Mouse (Mus musculus): ENCODE data around the gene Katnal1.

Gene Katnal1

GRCm38 (mm10) chr5:148928382-148929115 is 571 bp downstream of the Katnal1 start:
- intact Hi-C loops (cut with DNase I): no loop called here

- intact Hi-C loops (cut with DNase I): no loop called here
These were observed 1.4 kb downstream of the Katnal1 start for GRCm38 (mm10) chr5:148927717-148928223.

- intact Hi-C loops (cut with DNase I): no loop called here
These were observed 4.5 kb downstream of the Katnal1 start for GRCm38 (mm10) chr5:148924586-148924985.

- intact Hi-C loops (cut with DNase I): no loop called here
These were observed 5.1 kb downstream of the Katnal1 start for GRCm38 (mm10) chr5:148924051-148924450.

GRCm38 (mm10) chr5:148923408-148923807 is 5.7 kb downstream of the Katnal1 start:
- intact Hi-C loops (cut with DNase I): no loop called here

GRCm38 (mm10) chr5:148922773-148923172 is 6.3 kb downstream of the Katnal1 start:
- intact Hi-C loops (cut with DNase I): no loop called here

- intact Hi-C loops (cut with DNase I): no loop called here
These were observed 11.1 kb downstream of the Katnal1 start for GRCm38 (mm10) chr5:148918049-148918448.

GRCm38 (mm10) chr5:148916775-148917174 is 12.3 kb downstream of the Katnal1 start:
- intact Hi-C loops (cut with DNase I): no loop called here

- intact Hi-C loops (cut with DNase I): no loop called here
These were observed 16.9 kb downstream of the Katnal1 start for GRCm38 (mm10) chr5:148912262-148912661.

- intact Hi-C loops (cut with DNase I): no loop called here
These were observed 19.1 kb downstream of the Katnal1 start for GRCm38 (mm10) chr5:148910066-148910465.

GRCm38 (mm10) chr5:148909402-148909801 is 19.7 kb downstream of the Katnal1 start:
- intact Hi-C loops (cut with DNase I): no loop called here

- intact Hi-C loops (cut with DNase I): no loop called here
These were observed 20.1 kb downstream of the Katnal1 start for GRCm38 (mm10) chr5:148909057-148909395.

- intact Hi-C loops (cut with DNase I): no loop called here
These were observed 20.7 kb downstream of the Katnal1 start for GRCm38 (mm10) chr5:148908191-148909056.

- intact Hi-C loops (cut with DNase I): no loop called here
These were observed 22.8 kb downstream of the Katnal1 start for GRCm38 (mm10) chr5:148906305-148906704.

- intact Hi-C loops (cut with DNase I): no loop called here
These were observed 24.3 kb downstream of the Katnal1 start for GRCm38 (mm10) chr5:148904846-148905245.

GRCm38 (mm10) chr5:148899361-148899760 is 29.8 kb downstream of the Katnal1 start:
- intact Hi-C loops (cut with DNase I): no loop called here

GRCm38 (mm10) chr5:148897941-148898417 is 31.1 kb downstream of the Katnal1 start:
- intact Hi-C loops (cut with DNase I): no loop called here

- intact Hi-C loops (cut with DNase I): no loop called here
These were observed 31.9 kb downstream of the Katnal1 start for GRCm38 (mm10) chr5:148897069-148897702.

GRCm38 (mm10) chr5:148896515-148896914 is 32.6 kb downstream of the Katnal1 start:
- intact Hi-C loops (cut with DNase I): no loop called here

- intact Hi-C loops (cut with DNase I): no loop called here
These were observed 33.3 kb downstream of the Katnal1 start for GRCm38 (mm10) chr5:148895833-148896232.

- intact Hi-C loops (cut with DNase I): no loop called here
These were observed 34.1 kb downstream of the Katnal1 start for GRCm38 (mm10) chr5:148895034-148895433.

GRCm38 (mm10) chr5:148890237-148890636 is 38.9 kb downstream of the Katnal1 start:
- intact Hi-C loops (cut with DNase I): no loop called here

Measured in adrenal gland (tissue).